Mouse (Mus musculus): ENCODE results near the gene S100a2.

Gene S100a2

DNA sequence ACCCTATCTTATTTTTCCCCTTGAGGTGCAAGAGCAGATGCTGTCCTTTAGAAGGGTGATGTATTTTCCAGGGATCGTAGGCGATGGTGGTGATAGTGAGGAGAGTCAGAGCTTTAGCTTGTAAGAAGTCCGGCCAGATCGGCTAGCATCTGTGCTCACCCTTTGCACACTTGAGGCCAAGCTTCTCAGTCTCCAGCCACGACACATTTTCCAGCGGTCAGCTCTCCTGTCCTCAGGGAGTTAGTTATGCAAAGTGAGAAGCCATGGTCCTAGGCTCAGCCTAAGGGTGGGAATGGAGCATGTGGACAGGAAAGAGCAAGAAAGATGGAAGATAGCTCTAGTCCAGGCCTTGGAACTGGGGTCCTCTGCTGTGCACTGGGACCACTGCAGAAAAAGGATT is 6.8 kb downstream of the S100a2 start:
- DNase-seq (ENCODE audit: low spot score in 2 of 2), result no peak

DNA sequence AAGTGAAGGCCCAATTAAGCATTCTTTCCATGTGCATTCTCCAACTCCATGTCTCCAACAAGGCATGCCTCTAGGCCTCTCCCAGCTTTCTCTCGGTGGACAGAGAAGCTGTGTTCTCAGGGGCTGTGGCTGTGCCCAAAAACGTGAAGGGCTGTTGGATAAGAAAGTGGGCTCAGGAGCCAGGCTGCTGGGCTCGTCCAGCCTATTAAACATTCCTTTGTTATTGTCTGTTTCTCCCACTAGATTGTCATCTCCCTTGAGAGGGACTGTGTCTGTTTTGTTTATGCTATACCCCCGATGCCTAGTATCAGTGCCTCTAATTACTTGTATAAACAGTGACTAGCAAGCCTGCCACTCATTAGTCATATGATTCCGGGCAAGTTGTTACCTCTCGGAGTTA is 7.7 kb downstream of the S100a2 start:
- no peak for DNase-seq (ENCODE audit: low spot score in 2 of 2)

DNA sequence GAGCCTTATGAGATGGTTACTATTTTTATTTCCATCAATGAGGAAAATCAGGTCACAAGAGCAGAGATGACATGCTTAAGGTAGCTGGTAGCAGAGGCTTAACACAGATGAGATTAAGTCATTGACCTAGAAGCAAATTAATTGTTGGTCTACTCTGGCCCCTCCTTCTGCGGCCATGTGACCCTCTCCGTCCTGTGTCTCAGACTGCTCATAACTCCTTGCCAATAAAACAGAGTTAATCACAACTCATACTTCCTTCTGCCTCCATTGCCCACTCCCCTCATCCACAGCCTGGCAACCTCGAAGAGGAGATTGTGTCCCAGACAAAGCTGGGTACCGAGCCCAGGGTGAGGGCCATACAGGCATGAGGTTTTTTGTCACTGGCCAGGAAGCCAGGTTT is 8.2 kb downstream of the S100a2 start:
- no peak for DNase-seq (ENCODE audit: low spot score in 2 of 2)

DNA sequence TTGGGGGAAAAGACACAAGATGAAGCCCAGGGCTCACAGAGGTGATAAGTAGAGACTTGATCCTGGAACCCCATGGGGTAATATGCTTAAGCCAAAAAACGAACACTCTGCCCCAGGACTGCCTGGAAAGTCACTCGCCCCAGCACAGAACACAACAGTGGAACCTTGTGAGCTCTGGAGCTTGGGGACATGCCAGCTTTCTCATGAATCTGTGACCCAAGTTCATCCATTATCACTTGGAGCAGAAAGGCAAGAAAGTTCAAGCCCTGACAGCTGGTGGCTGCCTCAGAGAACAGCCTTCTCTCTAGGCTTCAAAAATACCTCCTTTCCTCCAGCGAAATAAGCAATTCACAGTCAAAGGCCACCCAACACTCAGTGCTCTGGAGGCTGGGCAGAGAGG is 9.4 kb downstream of the S100a2 start:
- DNase-seq (ENCODE audit: low spot score in 2 of 2), result no peak

DNA sequence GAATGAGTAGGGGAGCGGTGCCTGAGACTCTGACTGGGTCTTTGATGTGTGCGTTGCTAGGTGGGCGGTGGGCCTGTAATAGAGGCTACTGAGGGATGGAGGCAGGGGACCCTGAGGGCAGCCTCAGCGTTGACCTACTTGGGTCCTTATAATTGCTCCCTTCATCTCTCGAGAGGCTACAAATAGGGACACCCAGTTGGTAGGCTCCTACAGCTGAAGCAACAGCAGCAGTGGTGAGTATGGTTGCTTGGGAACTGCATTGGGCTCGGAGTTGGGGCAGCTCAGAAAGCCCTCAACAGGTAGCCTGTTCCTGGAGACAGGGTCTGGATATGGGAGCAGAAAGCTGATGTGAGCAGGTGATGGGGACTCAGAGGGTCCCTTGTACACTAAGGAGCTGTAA is 10.0 kb downstream of the S100a2 start:
- peak in 1 of 2 experiments; percentile 25 for DNase-seq (ENCODE audit: low spot score in 2 of 2)

DNA sequence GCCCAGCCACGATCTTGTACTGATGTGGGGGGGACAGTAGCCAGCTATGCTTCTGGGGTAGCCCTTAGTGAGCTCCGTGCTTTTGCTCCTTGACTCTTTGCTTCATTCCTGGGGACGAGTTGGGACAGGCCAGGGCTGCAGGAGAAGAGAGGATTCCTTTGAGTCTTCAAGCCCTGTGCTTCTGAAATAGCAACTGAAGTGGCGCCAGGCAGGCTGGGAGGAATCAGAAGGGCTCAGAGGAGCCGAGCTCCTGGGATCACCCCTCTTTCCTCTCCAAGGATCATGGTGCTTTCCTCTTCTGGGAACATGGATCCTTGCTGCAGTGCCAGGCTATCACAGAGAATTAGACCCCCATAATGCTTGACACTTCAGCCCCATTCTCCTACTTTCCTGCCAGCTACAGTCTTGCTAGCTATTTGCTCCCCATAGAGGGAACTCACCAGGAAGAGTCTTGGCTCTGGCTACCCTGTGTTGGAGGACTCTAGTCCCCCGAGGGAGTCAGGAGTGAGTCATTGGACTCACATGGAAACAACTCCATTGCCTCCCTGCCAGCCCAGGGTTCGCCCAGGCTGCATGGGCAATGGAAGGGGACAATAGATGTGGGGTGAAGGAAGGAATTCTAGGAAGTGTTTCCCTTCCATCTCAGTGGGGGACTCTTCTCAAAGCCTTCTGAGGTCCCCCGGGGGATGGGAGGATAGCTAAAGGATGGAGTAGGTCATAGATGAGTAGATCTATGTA is 10.6 kb downstream of the S100a2 start:
- no peak for DNase-seq (ENCODE audit: low spot score in 2 of 2)

DNA sequence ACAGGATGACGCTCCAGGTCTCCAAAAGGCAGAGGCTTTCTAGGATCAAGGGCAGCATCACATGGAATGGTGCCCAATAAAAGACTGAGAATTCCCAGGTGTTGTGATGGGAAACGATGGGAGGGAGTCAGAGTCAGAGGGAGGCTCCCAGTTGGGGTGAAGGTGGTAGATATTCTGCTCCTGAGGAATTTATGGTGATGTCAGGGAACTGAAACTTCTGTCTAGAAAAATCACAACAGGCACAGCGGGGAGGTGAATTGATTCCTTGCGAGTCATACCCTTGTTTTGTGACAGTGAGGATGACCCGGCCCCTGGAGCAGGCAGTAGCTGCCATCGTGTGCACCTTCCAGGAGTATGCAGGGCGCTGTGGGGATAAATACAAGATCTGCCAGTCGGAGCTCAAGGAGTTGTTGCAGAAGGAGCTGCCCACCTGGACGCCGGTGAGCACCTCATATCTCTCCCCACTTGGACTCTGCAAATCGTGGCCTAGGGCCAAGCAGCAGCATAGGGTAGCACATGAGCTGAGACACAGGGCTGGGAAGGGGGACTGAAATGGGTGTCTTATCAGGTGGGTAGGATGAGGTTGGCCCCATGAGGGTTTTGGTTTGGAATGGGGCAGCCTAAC is 11.6 kb downstream of the S100a2 start, which contains the start of gene Gm42674:
TSS of gene Gm42674 (plus strand) at position 419 of the 625 bp plus-strand sequence.
- DNase-seq (ENCODE audit: low spot score in 2 of 2), result no peak

DNA sequence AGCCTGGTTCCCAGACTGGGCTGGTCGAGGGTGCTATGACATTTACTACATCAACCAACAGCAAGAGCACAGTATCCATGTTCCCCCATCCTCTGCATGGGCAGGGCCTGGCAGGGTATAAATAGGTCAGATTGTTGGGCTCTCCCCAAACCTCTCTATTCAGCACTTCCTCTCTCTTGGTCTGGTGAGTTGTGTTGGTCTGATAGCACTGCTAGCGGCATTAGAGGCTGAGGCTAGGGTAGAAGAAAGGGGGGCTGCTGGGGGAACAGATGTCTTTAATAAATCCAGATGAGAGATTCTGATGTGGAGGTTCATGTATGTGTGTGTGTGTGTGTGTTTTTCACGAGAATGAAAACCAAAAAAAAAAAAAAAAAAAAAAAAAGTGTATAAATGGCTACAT is 13.6 kb downstream of the S100a2 start, which contains the start of gene S100a4:
TSS of gene S100a4 (plus strand) at position 149 of the 400 bp plus-strand sequence.
- no peak for DNase-seq (ENCODE audit: low spot score in 2 of 2)

DNA sequence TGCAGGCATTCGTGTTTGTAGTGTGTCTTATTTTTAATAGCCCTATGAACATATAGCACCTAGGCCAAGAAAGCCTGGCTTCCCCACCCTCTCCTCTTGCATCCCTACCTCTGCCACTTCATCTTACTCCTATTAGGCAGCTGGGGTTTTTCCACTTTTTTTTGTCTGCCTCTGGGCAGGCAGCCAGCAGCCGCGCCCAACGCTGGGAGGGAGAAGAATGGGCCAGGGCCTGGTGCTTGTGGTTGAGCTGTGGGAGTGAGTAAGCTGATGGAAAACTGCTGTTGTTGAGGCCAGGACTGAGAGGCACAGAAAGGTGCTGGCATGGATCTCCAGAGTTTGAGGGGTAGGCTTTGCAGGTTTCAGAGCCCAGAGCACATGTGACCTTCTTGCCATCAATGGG is 14.4 kb downstream of the S100a2 start:
- peak; percentile 58 to 70 for DNase-seq (ENCODE audit: low spot score in 2 of 2)

DNA sequence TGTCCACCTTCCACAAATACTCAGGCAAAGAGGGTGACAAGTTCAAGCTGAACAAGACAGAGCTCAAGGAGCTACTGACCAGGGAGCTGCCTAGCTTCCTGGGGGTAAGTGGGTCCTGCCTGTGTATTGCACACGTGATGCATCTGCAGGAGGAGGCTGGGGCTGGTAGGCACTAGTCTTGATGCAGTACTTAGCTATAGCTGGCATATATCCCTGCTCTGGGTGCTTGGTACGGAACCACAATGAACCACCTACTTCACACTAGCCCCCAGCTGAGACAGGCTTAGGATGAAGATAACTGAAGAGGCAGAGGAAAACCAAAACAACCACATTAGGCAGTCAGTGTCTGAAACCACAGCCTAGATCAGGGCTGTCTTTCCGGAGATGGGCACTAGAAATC is 15.0 kb downstream of the S100a2 start:
- DNase-seq (ENCODE audit: low spot score in 2 of 2), result no peak

DNA sequence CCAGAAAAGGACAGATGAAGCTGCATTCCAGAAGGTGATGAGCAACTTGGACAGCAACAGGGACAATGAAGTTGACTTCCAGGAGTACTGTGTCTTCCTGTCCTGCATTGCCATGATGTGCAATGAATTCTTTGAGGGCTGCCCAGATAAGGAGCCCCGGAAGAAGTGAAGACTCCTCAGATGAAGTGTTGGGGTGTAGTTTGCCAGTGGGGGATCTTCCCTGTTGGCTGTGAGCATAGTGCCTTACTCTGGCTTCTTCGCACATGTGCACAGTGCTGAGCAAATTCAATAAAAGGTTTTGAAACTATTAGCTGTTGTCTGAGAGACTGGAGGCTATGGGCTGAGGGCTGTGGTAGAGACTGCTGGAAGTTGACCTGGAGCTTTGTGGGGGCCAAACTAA is 15.7 kb downstream of the S100a2 start:
- no peak for DNase-seq (ENCODE audit: low spot score in 2 of 2)

DNA sequence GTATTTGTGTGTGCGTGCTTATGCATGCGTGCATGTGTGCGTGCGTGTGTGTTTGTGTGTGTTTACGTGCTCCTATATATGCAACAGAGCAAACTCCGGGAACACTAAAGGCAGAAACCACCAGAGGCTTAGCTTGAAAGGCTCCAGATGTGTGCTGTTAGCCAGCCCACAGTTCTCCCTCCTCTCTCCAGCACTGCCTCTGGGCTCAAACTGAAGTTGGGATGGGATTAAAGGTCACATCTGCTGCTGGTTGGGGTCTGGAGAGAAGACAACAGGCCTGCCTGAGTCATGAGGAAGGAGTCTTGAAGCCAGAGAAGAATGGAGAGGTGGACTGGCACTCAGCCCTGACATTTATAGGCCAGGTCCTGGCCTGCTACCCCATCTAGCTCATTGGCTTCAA is 16.1 kb downstream of the S100a2 start:
- no peak for DNase-seq (ENCODE audit: low spot score in 2 of 2)

DNA sequence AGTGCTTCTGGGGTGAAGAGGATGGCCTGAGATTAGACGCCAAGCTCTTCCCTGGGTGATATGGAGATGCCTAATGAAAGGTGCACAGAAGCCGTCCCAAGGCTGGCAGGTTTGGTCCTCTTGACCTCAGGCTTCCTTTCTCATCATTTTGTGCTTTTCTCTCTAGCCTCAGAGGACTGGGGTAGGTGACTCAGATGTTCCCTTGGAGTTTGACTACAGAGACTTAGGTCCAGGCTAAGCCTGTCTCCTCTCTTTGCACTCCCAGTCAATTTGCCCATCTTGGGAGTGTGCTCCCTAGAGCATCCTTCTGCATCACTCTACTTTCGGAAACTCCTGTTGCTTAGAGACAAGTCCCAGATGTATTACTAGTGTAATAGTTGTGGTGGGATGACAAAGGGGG is 17.3 kb downstream of the S100a2 start:
- no peak for DNase-seq (ENCODE audit: low spot score in 2 of 2)

DNA sequence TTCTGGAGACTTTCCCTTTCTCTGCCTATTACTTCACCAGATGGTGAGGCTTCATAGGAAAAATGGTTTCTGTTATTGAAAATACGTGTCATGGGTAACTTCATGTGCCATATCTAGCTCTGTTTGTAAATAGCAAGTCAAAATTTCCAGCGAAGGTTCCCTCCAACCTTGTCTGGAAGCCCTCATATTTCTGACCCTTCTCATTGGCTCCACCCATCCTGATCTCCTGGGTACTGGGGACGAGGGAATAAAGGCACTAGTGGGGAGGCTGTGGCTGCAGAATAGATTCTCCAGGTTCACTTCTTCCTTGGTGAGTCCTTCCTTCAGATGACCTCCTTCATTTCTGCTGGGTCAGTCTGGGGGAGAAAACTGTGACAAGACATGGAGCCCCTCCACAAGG is 18.2 kb downstream of the S100a2 start, which contains the start of gene S100a5:
TSS of gene S100a5 (plus strand) at position 301 of the 400 bp plus-strand sequence.
- DNase-seq (ENCODE audit: low spot score in 2 of 2), result no peak

DNA sequence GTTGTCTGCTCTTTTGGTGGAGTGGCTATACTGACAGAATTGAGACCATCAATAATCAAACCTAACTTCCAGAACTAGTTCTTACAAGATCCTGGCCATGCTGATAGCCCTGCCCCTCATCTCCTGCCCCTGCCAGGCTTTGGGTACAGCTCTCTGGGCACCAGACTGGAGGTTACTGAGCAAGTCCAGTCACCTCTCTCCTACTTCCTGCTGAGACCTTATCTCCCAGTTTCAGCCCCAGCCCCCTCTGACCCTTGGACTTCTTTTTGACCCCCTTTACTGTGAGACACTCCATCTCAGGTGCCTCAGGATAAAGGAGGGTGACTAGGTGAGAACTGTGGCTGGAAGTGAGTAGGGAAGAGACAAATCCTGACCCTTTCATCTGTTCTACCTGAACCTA is 19.1 kb downstream of the S100a2 start:
- no peak for DNase-seq (ENCODE audit: low spot score in 2 of 2)

DNA sequence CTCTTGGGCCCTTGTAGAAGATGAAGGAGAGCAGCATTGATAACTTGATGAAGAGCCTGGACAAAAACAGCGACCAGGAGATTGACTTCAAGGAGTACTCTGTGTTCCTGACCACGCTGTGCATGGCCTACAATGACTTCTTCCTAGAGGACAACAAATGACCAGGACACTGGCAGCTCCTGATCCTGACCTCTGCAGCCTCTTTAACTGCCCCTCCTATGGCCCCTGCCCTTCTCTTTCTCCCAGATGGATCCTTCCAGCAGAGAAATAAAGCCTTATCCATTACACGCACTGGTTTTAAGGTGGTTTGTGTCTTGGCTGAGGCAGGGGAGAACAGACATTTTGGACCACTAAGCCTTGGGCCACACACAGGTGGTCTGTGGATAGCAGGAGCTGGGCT is 21.4 kb downstream of the S100a2 start:
- DNase-seq (ENCODE audit: low spot score in 2 of 2), result no peak

DNA sequence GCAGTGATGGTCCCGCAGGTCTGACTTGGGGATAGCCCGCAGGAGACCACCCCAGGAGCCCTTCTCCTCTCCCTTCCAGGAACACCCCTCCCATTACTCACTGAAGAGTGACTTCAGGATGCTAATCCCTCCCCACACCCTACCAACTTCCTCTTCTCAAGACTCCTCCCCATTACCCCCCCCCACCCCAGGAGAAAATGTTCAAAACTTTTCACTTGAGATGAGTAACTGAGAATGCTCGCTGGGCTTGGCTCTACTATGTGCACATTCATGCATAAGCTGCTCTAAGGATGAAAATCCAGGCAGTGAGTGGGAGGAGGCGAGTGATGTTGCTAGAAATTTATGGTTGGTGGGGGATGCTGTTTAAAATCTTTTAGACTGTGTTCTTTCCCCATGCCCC is 22.0 kb downstream of the S100a2 start:
- DNase-seq (ENCODE audit: low spot score in 2 of 2), result no peak

DNA sequence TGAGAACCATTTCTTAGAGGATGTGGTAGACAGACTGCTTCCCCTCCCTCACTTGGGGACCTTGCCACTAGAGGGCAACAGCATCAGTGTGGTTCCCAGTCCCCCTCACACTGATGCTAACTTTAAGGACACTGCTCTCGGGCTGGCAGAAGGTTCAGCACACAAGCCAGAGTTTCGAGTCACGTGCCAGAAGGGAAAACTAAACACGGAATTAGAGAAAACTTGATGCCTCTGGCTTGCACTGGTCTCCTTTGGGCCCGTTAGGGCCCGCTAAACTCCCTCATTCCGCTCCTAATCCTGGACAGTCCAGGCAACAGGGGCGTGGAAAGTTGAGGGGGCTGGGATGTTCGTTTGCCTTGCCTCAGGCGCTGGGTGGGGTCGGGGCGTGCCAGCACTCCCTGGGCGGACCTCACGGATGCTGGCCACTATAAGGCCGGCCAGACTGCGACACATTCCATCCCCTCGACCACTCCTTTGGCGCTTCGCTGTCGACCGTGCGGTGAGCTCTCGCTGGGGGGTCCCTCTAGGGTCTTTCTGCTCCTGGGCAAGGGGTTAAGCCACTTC is 22.8 kb downstream of the S100a2 start, which contains the start of gene S100a6:
TSS of gene S100a6 (plus strand) at position 155 of the 564 bp plus-strand sequence.
- peak; percentile 73 to 75 for DNase-seq (ENCODE audit: low spot score in 2 of 2)

DNA sequence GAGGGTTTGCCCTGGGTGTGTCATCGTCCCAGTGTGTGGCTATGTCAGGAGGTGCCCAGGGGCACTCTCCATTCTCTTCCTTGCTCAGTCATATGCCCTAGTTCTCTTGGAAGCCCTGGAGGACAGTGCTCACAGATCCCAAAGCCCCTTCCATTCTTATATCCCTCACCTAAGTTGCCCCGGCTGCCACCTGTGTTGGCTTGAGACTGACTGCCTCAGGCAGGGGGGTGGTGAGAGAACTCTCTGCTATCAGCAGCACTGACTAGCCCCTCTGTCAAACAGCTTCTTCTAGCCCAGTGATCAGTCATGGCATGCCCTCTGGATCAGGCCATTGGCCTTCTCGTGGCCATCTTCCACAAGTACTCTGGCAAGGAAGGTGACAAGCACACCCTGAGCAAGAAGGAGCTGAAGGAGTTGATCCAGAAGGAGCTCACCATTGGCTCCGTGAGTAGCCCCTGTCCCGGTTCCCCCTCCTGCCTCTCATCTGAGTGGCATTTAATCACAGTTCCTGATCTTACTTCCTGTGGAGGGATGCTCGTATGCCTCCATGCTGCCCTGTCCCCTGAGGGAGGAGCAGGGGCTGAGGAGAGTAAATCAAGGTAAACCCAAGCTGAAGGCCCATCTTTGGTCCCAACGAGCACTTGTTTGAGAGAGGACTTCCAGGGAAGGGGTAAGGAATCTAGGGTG is 23.6 kb downstream of the S100a2 start:
- no peak for DNase-seq (ENCODE audit: low spot score in 2 of 2)

DNA sequence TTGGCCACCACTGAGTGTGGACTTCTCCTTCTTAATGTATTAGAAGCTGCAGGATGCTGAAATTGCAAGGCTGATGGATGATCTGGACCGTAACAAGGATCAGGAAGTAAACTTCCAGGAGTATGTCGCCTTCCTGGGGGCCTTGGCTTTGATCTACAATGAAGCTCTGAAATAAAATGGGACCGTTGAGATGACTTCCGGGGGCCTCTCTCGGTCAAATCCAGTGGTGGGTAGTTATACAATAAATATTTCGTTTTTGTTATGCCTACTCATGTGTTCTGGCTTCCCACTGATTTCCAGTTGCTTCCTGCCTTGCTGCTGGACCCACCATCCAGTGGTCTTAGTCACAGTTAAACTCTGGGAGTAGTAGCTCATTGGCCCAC is 24.1 kb downstream of the S100a2 start:
- peak in 1 of 2 experiments; percentile 10 for DNase-seq (ENCODE audit: low spot score in 2 of 2)

DNA sequence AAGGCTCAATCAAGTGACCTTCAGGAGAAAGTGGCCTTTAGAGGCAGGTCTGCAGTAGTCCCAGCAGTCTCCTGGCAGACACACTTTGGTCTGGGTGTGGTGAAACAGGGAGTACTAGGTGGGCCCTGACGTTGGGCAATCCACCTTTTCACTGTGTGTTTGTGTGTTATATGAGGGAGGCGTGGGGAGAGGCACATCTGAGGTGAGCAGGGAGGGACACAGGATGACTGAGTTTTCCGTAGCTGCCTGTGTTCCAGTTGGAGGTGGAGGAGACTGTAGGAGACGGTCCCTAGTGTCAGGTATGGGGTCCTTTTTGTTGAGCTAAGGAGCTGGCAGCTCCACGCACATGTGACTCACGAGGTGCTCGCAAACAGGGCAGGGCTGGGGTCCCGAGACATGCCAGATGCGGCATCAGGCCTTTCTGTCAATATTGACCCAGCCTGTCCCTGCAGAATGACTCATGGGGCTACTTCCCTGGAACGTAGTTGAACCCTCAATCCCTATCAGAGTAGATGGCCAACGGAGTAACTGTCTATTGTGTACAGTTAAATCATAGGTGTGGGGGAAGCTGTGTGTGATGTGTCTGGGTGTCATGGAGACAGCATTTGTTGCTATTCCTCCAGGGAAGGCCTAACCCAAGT is 24.7 kb downstream of the S100a2 start:
- DNase-seq (ENCODE audit: low spot score in 2 of 2), result peak in 1 of 2 experiments; percentile 18

DNA sequence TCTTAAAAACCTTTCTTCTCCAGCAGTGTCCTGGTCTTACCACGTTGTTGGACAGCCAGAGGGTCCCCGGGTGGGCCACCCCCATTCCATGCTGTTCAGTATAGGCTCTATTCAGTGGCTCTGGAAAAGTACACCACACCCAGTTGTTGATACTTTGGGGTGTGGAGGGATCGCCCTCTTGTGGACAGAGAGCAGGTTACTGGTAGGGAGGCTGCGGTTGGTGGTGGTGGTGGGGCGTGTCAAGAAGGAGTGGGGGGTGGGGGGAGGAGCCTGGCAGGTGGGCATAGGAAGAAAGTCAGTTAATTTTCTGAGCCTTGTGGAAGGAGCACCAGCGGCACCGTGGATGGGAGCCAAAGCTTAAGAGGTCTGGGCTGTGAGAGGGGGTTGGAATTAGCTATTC is 25.4 kb downstream of the S100a2 start:
- peak; percentile 75 to 76 for DNase-seq (ENCODE audit: low spot score in 2 of 2)

Measured in right cerebral cortex, postnatal 10 days (tissue).